Mouse (Mus musculus) stomach, postnatal 0 days (tissue): ENCODE measurements around the gene Flcn. TPM values are rescaled to one million over a fixed set of nuclear protein-coding genes. Genes with fewer than 3 reads are reported as not detected.

Experiments
- ATAC-seq: fragments of 200-750 bp; cut with Nextera tagmentation; 2 replicates; pipeline ENCODE4 v1.8.0; 2017; ENCODE audit not compliant: low FRiP score, low TSS enrichment
- DNase-seq: peaks from one replicate; pipeline ENCODE4 v3.0.0-alpha.2; 2016; ENCODE audit warnings: low spot score
- H3K27ac ChIP-seq: fragments of 300-500 bp; sonication (generic); replicated peaks from 2 replicates; pipeline ENCODE4 v1.5.1; 2014; ENCODE audit warnings: mild to moderate bottlenecking, control low read depth
- H3K27me3 ChIP-seq: fragments of 300-500 bp; sonication (generic); 2 replicates; pipeline ENCODE4 v1.6.1; 2014; ENCODE audit warnings: low read length; ENCODE audit not compliant: control insufficient read depth, insufficient read depth
- H3K36me3 ChIP-seq: fragments of 300-500 bp; sonication (generic); 2 replicates; pipeline ENCODE4 v1.6.1; 2014; ENCODE audit warnings: low read length, mixed read lengths; ENCODE audit not compliant: control insufficient read depth, insufficient read depth
- H3K4me1 ChIP-seq: fragments of 300-500 bp; sonication (generic); replicated peaks from 2 replicates; pipeline ENCODE4 v1.6.1; 2014; ENCODE audit warnings: antibody characterized with exemption; ENCODE audit not compliant: control insufficient read depth, insufficient read depth
- H3K4me2 ChIP-seq: fragments of 300-500 bp; sonication (generic); replicated peaks from 2 replicates; pipeline ENCODE4 v1.6.1; 2014; ENCODE audit warnings: low read depth, mild to moderate bottlenecking, control low read depth, moderate library complexity
- H3K4me3 ChIP-seq: fragments of 300-500 bp; sonication (generic); 2 replicates; pipeline ENCODE4 v1.5.1; 2014; ENCODE audit warnings: low read depth, low read length, control low read depth
- H3K9ac ChIP-seq: fragments of 300-500 bp; sonication (generic); 2 replicates; pipeline ENCODE4 v1.6.1; 2014; ENCODE audit warnings: mild to moderate bottlenecking, low read length, control low read depth, mixed read lengths
- H3K9me3 ChIP-seq: fragments of 300-500 bp; sonication (generic); 2 replicates; pipeline ENCODE4 v1.6.1; 2016; ENCODE audit warnings: low read length; ENCODE audit not compliant: control insufficient read depth
- CTCF ChIP-seq: IDR thresholded peaks from 2 replicates; pipeline ENCODE4 v1.5.1; 2016; ENCODE audit warnings: antibody characterized with exemption, low read depth, mild to moderate bottlenecking, moderate library complexity
- EP300 ChIP-seq: optimal IDR thresholded peaks from 2 replicates; pipeline ENCODE3; 2016; ENCODE audit warnings: antibody characterized with exemption
- WGBS: fragments of 180-500 bp; shearing (Covaris S2); extraction: QIAGEN DNeasy Blood & Tissue Kit; methylation state at CpG from one replicate; pipeline ENCODE4 v1.1.7; 2014; 5-methylcytosine and 5-hydroxymethylcytosine counted together
- polyA plus RNA-seq: library from polyadenylated mRNA; unstranded; fragments of >200 nt; fragmentation: Nextera tagmentation; extraction: Ambion mirVana; gene quantifications from 2 replicates; pipeline ENCODE4 v1.2.1, GENCODE M21; 2015

Gene Flcn
- polyA plus RNA-seq, 1 experiment from 2014 or later = 16.1 TPM

DNA sequence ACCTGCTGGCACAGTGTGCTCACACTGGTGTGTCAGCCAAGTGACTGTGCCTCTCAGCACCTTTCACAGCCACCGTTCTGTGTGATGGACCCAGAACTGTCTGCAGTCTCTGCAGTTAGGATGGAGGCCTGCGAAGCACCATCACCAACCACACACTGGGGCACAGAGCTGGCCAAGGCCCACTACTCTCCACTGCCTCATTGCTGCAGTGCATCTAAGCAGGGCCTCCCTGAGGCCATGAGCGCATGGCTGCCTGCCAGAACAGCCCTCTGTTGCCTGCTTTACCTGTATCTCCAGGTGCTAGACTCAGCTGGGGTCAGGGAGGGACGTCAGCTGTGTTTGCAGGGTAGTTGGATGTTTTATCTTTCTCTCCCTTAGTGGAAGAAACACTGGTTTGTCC, 65.4 kb downstream of the Flcn start:
- Histone ChIP-seq H3K4me2 (no peak overlapping the region), H3K4me3 (no peak overlapping the region), H3K9me3 (no peaks in the 10 kb centered on the region), H3K4me1 (no peaks in the 10 kb centered on the region), H3K27ac (no peak overlapping the region; the same call in none of the 2 replicates), H3K36me3 (peaks cover 36% of the 10 kb centered on the region), H3K27me3 (no peaks in the 10 kb centered on the region), H3K9ac (no peak overlapping the region)
- ATAC-seq (no peak), DNase-seq (no peak)
- 87% methylated on average over 4 of the region's 4 CpGs for WGBS
- TF ChIP-seq CTCF (no peak), EP300 (no peak)

DNA sequence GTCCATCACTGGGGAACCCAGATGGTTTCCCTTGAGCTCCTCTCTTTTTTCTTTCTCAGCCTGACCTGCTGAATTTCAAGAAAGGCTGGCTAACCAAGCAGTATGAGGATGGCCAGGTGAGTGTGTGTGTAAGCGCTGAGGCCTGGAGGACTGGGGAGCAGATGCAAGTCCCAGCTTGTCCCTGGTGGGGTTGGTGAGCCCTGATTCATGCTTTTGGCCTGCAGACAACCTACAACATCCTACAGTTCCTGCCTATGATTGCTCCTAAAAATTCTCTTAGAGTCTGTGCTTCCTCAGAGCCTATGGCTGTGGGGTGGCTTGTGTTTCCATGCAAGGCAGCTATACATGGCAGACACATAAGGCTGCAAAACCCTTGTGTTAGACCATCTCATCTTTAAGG, 66.1 kb downstream of the Flcn start:
- H3K9me3 ChIP-seq = no peaks in the 10 kb centered on the region
- H3K4me1 ChIP-seq = no peaks in the 10 kb centered on the region
- DNase-seq = no peak
- H3K9ac ChIP-seq = no peak overlapping the region
- H3K27me3 ChIP-seq = no peaks in the 10 kb centered on the region
- ATAC-seq = no peak
- peaks cover 40% of the 10 kb centered on the region for H3K36me3 ChIP-seq
- WGBS = 82% methylated on average over 1 of the region's 1 CpGs
- no peak overlapping the region for H3K4me3 ChIP-seq
- H3K4me2 ChIP-seq = no peak overlapping the region
- H3K27ac ChIP-seq = no peak overlapping the region
- TF ChIP-seq EP300 = no peak
- TF ChIP-seq CTCF = no peak

DNA sequence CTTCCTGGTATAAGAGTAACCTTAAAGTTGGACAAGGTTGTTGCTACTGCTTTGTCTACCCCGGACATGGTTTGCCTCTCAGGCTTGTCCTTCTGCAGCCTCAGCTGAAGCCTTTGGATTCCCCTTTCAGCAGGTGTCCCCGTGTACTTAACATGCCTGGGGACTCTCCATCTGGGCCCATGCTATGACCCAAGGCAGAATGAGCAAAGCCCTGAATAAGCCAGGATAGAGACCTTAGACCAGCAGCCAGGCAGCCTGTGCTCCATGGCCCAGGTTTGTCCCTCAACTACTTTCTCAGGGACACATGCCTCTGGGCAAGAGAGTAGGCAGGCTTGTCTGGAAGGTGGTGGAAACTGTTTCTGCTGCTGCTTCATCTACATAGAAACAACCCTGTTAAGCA, 66.5 kb downstream of the Flcn start:
- Histone ChIP-seq H3K4me3 (no peak overlapping the region), H3K27me3 (no peaks in the 10 kb centered on the region), H3K27ac (no peak overlapping the region), H3K9me3 (no peaks in the 10 kb centered on the region), H3K9ac (no peak overlapping the region), H3K4me1 (no peaks in the 10 kb centered on the region), H3K36me3 (peaks cover 44% of the 10 kb centered on the region), H3K4me2 (no peak overlapping the region)
- ATAC-seq (no peak), DNase-seq (no peak)
- TF ChIP-seq CTCF (no peak), EP300 (no peak)
- WGBS = 83% methylated on average over 2 of the region's 2 CpGs

DNA sequence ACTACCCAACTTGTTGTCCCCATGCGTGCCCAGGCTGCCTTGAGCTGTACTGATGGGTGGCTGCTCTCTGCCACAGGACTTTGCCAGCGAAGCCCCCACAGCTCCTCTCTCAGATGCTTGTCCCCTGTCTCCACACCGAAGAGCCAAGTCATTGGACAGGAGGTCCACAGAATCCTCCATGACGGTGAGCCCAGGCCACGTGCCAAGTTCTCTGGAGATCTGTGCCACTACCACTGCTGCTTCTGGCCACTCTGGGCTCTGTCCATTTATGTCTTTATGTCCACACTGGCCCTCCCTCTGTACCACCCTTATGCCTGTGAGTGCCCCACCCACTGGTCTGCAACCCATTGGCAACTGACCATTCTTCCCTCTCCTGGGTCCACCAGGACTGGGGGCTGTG, 67.9 kb downstream of the Flcn start:
- H3K9ac ChIP-seq = no peak overlapping the region
- H3K4me3 ChIP-seq = no peak overlapping the region
- H3K4me2 ChIP-seq = no peak overlapping the region
- TF ChIP-seq CTCF = no peak
- TF ChIP-seq EP300 = no peak
- H3K27ac ChIP-seq = no peak overlapping the region
- 96% methylated on average over 5 of the region's 5 CpGs for WGBS
- H3K36me3 ChIP-seq = peaks cover 55% of the 10 kb centered on the region
- H3K4me1 ChIP-seq = no peaks in the 10 kb centered on the region
- ATAC-seq (no peak), DNase-seq (no peak)
- H3K9me3 ChIP-seq = no peaks in the 10 kb centered on the region
- no peaks in the 10 kb centered on the region for H3K27me3 ChIP-seq

Other genes starting within 250 kb of the Flcn start
- gene Olfr222, start 233.8 kb downstream of the Flcn start, polyA plus RNA-seq = not detected in 2 replicates
- gene Olfr223, start 216.7 kb downstream of the Flcn start, polyA plus RNA-seq = not detected in 2 replicates
- gene Mprip, start 148.7 kb downstream of the Flcn start, polyA plus RNA-seq = 51.1 and 56.8 TPM in 2 replicates
- gene Pld6, start 22.4 kb downstream of the Flcn start, polyA plus RNA-seq = 5.9 and 6.7 TPM in 2 replicates
- gene Nt5m, start 29.4 kb upstream of the Flcn start, polyA plus RNA-seq = 21.9 and 23.4 TPM in 2 replicates
- 90.8 and 92.8 TPM in 2 replicates for gene Cops3, start 29.8 kb upstream of the Flcn start, polyA plus RNA-seq
- 27.7 and 27.8 TPM in 2 replicates for gene Med9, start 138.2 kb upstream of the Flcn start, polyA plus RNA-seq
- 1.3 TPM in 2 replicates for gene Rasd1, start 154.9 kb upstream of the Flcn start, polyA plus RNA-seq
- 8.3 and 9.0 TPM in 2 replicates for gene Pemt, start 236.5 kb upstream of the Flcn start, polyA plus RNA-seq